Mouse (Mus musculus) intestine, embryonic 16.5 days (tissue): ENCODE results near the gene Exosc3. TPM values are rescaled to one million over a fixed set of nuclear protein-coding genes. Genes with fewer than 3 reads are reported as not detected.

Source experiments
- polyA plus RNA-seq: library from polyadenylated mRNA; unstranded; fragments of >200 nt; fragmentation: Nextera tagmentation; extraction: Ambion mirVana; gene quantifications from 2 replicates; pipeline ENCODE4 v1.2.1, GENCODE M21; 2015

Gene Exosc3
- polyA plus RNA-seq, 1 experiment from 2014 or later: 82.7 TPM

Other genes with a start within 250 kb of the Exosc3 start
- 367 and 411 TPM in 2 replicates for gene Tomm5, start 234.6 kb downstream of the Exosc3 start, polyA plus RNA-seq
- gene Frmpd1, start 157.9 kb downstream of the Exosc3 start, polyA plus RNA-seq: 0.39 and 0.48 TPM in 2 replicates
- gene Trmt10b, start 45.6 kb downstream of the Exosc3 start, polyA plus RNA-seq: 13.0 and 15.5 TPM in 2 replicates
- gene Dcaf10, start 631 bp downstream of the Exosc3 start, polyA plus RNA-seq: 6.4 and 7.4 TPM in 2 replicates
- gene Slc25a51, start 66.0 kb upstream of the Exosc3 start, polyA plus RNA-seq: 50.3 and 55.5 TPM in 2 replicates
- 1.5 and 2.7 TPM in 2 replicates for gene Shb, start 189.7 kb upstream of the Exosc3 start, polyA plus RNA-seq